In genomic region chr17:27245851-27246381, GRCm38 (mm10) we compare ENCODE assay signal across 18 mouse cellular contexts. TPM values are rescaled to one million over a fixed set of nuclear protein-coding genes. Genes with fewer than 3 reads are reported as not detected.
A peak's percentile ranks its signal among the peaks of the same experiment; 100 is the strongest.
DNase-seq lines count a peak whose midpoint lies in the region; ATAC-seq lines count a peak whose summit lies in the region.
"Had no signal": no experiment of that assay in that cellular context is flagged by ENCODE, and none has a peak within 500 bp of the region (broad histone marks: within the 10 kb centered on the region; RNA-seq: fewer than 3 reads in every experiment).

No protein-coding gene starts in this region.

- peak; percentile 25 for ATAC-seq in heart, embryonic 15.5 days (replicated peaks; ENCODE audit: insufficient number of reproducible peaks, insufficient read depth, low FRiP score, low read depth)

- no peak overlapping the region for H3K4me3 ChIP-seq in heart, embryonic 15.5 days
- H3K4me3 ChIP-seq: embryonic facial prominence, embryonic 12.5 days; hindbrain, embryonic 15.5 days; limb, embryonic 10.5 days had no signal

- peak overlapping the region; percentile 74 for H3K27ac ChIP-seq in heart, embryonic 15.5 days
- H3K27ac ChIP-seq: embryonic facial prominence, embryonic 12.5 days; hindbrain, embryonic 15.5 days; limb, embryonic 10.5 days; liver, embryonic 14.5 days; stomach, postnatal 0 days had no signal

- no peaks in the 10 kb centered on the region; the same call in 1 of the 2 replicates for H3K27me3 ChIP-seq in heart, embryonic 15.5 days
- H3K27me3 ChIP-seq: embryonic facial prominence, embryonic 12.5 days; hindbrain, embryonic 15.5 days had no signal

- 31% methylated on average over 10 of the region's 10 CpGs for WGBS in heart, embryonic 15.5 days

- intact Hi-C loops in left cerebral cortex, postnatal 14 days (cut with DNase I), result no loop called here

- H3K4me1 ChIP-seq in heart, embryonic 15.5 days (replicated peaks), result peaks cover 47% of the 10 kb centered on the region

- no peaks in the 10 kb centered on the region for H3K9me3 ChIP-seq in heart, embryonic 15.5 days (replicated peaks)
- H3K9me3 ChIP-seq: embryonic facial prominence, embryonic 12.5 days; hindbrain, embryonic 15.5 days; limb, embryonic 10.5 days had no signal

- no peaks in the 10 kb centered on the region for H3K36me3 ChIP-seq in heart, embryonic 15.5 days
- H3K36me3 ChIP-seq: embryonic facial prominence, embryonic 12.5 days; hindbrain, embryonic 15.5 days; limb, embryonic 10.5 days had no signal

- H3K9ac ChIP-seq in heart, embryonic 15.5 days, result no peak overlapping the region
- H3K9ac ChIP-seq: embryonic facial prominence, embryonic 12.5 days; hindbrain, embryonic 15.5 days; liver, embryonic 14.5 days had no signal

- no peak overlapping the region for H3K4me2 ChIP-seq in heart, embryonic 15.5 days
- H3K4me2 ChIP-seq: embryonic facial prominence, embryonic 12.5 days; hindbrain, embryonic 15.5 days had no signal

- peak; percentile 45 for DNase-seq in cerebellum, adult 9-11 months
- no peak for DNase-seq in cerebellum, adult 11-12 months
- DNase-seq in left cerebral cortex, postnatal 14 days (ENCODE audit: low spot score in 2 of 2), result peak; percentile 55 to 86
- no peak for DNase-seq in left cerebral cortex, adult 11 months (ENCODE audit: low spot score)
- peak; percentile 56 for DNase-seq in right cerebral cortex, postnatal 14 days
- no peak for DNase-seq in Muller cell, postnatal 12 days (ENCODE audit: inconsistent ontology term)
- DNase-seq in gastrocnemius, postnatal 10 days, result no peak
- DNase-seq: gastrocnemius, postnatal 25 days; lung, postnatal 4 days; midbrain, embryonic 14.5 days; spleen, adult 18-20 months; thymus, postnatal 4 days had no signal

RNA-seq across cellular contexts. Expression of gene Lemd2, which starts 41.6 kb away (rescaled TPM):
- total RNA-seq in left cerebral cortex, postnatal 14 days (2021), result 10 to 100 TPM; 46.0 to 49.5 TPM
- polyA plus RNA-seq in heart, embryonic 15.5 days (2015; fragmentation: Nextera tagmentation; extraction: Ambion mirVana), result 7.2 and 10.5 TPM in 2 replicates
- 10 to 100 TPM; 23.2 to 30.1 TPM for total RNA-seq in gastrocnemius, postnatal 10 days (2021)

Comparison
In these comparisons a context has a peak if more than half of its experiments do, and no peak if none do; other contexts are left out.
1. DNase-seq: peak in cerebellum, adult 9-11 months (single experiment), left cerebral cortex, postnatal 14 days (2 of 2) and right cerebral cortex, postnatal 14 days (single experiment); none in cerebellum, adult 11-12 months (single experiment), left cerebral cortex, adult 11 months (single experiment), Muller cell, postnatal 12 days (single experiment) and gastrocnemius, postnatal 10 days (single experiment).